Mouse (Mus musculus) urinary bladder, adult 18-20 months (tissue): ENCODE results near the gene Gm16253.

ENCODE experiments used
- DNase-seq, 2 experiments: peaks; one replicate each; pipeline ENCODE4 v3.0.0; 2022; ENCODE audit warnings: low spot score in 2 of 2, mixed read lengths in 2 of 2

Gene Gm16253

GRCm38 (mm10) chr3:96573611-96574511 lies 2.9 kb upstream of the Gm16253 start:
- DNase-seq, result no peak

GRCm38 (mm10) chr3:96575272-96575984 lies 1.4 kb upstream of the Gm16253 start:
- no peak for DNase-seq

- peak in 1 of 2 experiments; percentile 73 for DNase-seq
Observed at GRCm38 (mm10) chr3:96576005-96576658, 652 bp upstream of the Gm16253 start.

- no peak for DNase-seq
Observed at GRCm38 (mm10) chr3:96577566-96577965, 782 bp downstream of the Gm16253 start.

- no peak for DNase-seq
Observed at GRCm38 (mm10) chr3:96578561-96579238, 1.9 kb downstream of the Gm16253 start.

DNA sequence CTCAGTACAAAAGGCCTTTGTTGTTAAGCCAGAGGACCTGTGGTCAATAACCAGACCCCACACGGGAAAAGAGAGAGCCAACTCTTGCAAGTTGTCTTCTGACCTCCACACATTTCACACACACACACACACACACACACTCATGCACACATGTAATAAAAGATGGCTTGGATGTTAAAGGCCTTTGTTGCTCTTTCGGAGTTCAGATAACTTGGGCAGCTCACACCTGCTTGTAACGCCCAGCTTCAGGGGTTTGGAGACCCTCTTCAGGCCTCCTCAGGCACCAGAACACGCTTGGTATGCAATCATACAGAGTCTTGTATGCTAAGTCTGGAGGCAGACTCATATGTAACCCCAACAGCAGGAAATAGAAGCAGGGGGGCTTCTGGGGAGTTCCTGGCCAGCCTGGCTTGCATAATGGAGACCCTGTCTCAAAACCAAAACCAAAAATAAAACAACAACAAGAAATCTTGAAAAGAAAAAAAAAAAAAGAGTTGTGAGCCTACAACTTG lies 2.5 kb downstream of the Gm16253 start:
- DNase-seq, result no peak

DNA sequence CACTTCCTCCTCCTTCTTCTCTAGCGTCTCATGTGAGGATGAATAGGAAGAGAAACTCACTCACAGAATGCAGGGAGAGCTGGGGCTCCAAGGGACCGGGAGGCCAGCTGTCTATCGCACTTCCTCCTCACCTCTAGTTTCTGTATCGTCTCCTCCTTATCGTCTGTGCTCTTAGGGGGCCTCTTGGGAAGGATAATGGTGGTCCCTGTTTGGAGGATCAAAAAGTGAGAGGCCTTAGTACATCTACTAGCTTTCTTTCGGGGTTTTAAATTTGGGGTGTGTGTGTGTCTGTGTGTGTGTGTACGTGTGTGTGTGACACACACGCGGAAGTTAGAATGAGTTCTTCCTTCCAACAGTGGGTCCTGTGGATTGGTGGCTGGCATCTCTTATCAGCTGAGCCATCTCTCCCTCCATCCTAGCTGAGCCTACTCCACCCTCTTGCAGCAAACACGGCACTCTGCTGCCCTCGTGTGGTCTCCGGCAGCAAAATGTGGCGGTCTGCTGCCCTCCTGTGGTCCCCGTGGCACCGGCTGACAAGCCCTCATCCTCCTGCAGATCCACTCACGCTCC lies 3.2 kb downstream of the Gm16253 start:
- peak; percentile 81 to 86 for DNase-seq

DNA sequence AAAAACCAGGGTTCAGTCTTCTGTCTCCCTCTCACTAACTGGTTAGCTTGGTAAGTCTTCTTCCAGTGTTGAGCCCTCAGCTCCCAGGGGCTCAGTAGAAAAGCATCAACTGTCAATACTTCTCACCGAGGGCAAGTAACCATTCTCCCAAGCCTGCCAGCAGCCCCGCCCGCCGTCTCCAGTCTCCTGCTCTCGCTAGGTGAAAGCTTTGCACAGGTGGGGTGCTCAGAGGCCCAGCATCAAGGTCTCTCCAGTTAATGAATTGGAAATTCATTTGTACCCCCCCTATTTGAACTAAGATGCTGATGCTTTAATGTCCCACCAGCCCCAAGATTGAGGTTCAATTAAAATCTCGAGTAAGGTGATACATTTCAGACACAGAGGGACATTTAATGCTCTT lies 4.4 kb downstream of the Gm16253 start:
- DNase-seq, result no peak

- DNase-seq, result no peak
Observed at GRCm38 (mm10) chr3:96581771-96582515, 5.2 kb downstream of the Gm16253 start.

DNA sequence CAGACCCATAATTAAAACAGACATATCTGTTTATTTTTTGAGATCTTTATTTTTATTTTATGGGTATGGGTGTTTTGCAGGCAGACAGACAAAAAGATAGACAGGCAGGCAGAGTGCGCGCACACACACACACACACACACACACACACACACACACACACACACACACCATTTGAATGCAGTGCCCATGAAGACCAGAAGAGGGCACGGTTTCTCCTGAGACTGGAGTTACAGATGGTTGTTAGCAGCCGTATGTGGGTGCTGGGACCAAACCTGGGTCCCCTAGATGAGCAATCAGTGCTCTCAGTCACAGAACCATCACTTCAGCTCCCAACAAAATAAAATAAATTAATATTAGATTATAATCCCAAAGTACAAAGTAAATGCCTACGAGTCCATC lies 6.6 kb downstream of the Gm16253 start:
- DNase-seq, result no peak

DNA sequence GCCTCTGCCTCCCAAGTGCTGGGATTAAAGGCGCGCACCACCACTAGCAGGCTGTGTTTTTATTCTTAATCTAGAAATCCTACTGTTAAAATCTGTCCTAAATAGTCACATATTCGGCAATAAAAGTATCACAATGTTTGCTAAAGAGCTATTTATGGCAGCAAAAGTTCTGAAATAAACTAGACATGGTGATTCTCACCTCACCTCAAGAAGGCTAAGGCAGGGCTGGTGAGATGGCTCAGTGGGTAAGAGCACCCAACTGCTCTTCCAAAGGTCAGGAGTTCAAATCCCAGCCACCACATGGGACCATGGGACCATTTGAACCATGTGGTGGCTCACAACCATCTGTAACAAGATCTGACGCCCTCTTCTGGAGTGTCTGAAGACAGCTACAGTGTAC lies 13.9 kb downstream of the Gm16253 start:
- DNase-seq, result no peak

- DNase-seq, result no peak
Observed at GRCm38 (mm10) chr3:96593374-96593773, 16.6 kb downstream of the Gm16253 start.

- DNase-seq, result peak; percentile 89 to 91
Observed at GRCm38 (mm10) chr3:96593790-96594560, 17.2 kb downstream of the Gm16253 start, which contains the start of gene Polr3gl. TSS of gene Polr3gl (minus strand) at chr3:96594181.

DNA sequence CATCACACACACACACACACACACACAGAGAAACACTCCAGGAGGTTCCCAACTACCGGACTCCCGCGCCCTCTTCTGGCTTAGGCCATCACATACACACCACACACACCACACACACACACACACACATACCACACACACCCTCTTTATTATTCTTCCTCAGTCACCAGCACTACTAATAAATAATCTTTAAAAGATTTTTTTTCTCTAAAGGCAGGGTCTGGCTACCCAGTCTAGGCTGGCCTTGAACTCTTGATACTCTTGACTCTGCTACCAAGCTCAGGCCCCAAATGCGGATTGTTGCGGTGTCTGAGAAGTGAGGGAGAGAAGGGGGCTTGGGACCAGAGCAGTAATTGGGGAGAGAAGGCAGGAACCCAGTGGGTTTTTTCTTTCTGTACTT lies 18.1 kb downstream of the Gm16253 start:
- no peak for DNase-seq

- no peak for DNase-seq
Observed at GRCm38 (mm10) chr3:96595661-96596060, 18.9 kb downstream of the Gm16253 start.

DNA sequence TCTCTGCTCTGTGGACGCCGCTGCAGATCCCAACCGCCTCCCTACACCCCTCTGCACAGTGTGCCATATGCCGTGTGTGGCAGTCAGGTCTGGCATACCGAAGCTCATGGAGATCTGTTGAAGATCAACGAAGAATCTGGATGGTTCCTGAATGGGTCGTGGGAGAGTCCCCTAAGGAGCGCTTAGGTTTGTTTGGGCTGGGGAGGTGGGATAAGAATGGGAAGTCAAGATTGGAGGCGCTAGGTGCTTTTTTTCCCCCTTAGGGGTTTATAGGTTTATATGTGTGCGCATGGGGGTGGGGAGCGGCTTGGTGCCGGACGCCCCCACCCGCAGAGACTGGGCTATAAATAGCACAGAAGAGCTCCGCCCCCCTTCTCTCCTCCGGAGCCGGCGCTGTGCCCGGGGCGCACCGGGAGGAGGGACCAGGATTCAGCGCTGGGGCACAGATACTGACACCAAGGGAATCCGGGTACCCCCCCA lies 19.5 kb downstream of the Gm16253 start, which contains the start of gene Ankrd34a:
Gene Ankrd34a, plus strand, starts transcription at position 409 of the 480 bp plus-strand sequence.
- no peak for DNase-seq

- no peak for DNase-seq
Observed at GRCm38 (mm10) chr3:96596855-96597254, 20.1 kb downstream of the Gm16253 start.

- DNase-seq, result no peak
Observed at GRCm38 (mm10) chr3:96597435-96597891, 20.7 kb downstream of the Gm16253 start.
